Mouse (Mus musculus) forebrain, embryonic 16.5 days (tissue): ENCODE measurements around the gene Hist1h2ad. TPM values are rescaled to one million over a fixed set of nuclear protein-coding genes. Genes with fewer than 3 reads are reported as not detected.

Source experiments
- microRNA-seq: library from miRNA; unstranded; fragments of <30 nt; microRNA quantifications from one replicate; pipeline ENCODE4, GENCODE M21; 2017
- polyA plus RNA-seq: library from polyadenylated mRNA; unstranded; fragments of >200 nt; fragmentation: Nextera tagmentation; extraction: Ambion mirVana; gene quantifications from 2 replicates; pipeline ENCODE4 v1.2.1, GENCODE M21; 2015

Gene Hist1h2ad
- polyA plus RNA-seq, 1 experiment from 2014 or later = 1.2 TPM

Small RNA genes within 50 kb of the gene (microRNA-seq; reads per million reads assigned to microRNA genes)
- gene Gm44297 = not detected
- not detected for gene Gm44359
- gene Gm44394 = not detected

Other genes starting within 250 kb of the Hist1h2ad start
- gene Zfp322a, start 205.2 kb upstream of the Hist1h2ad start, polyA plus RNA-seq = 62.5 and 72.6 TPM in 2 replicates
- 12.7 and 13.0 TPM in 2 replicates for gene Abt1, start 150.5 kb upstream of the Hist1h2ad start, polyA plus RNA-seq
- gene Btn1a1, start 108.5 kb upstream of the Hist1h2ad start, polyA plus RNA-seq = 0.06 and 0.22 TPM in 2 replicates
- gene Btn2a2, start 85.5 kb upstream of the Hist1h2ad start, polyA plus RNA-seq = 0.18 TPM in 1 of 2 replicates, not detected in the other
- gene Hist1h4h, start 43.3 kb upstream of the Hist1h2ad start, polyA plus RNA-seq = 2.9 and 4.6 TPM in 2 replicates
- gene Hist1h2af, start 40.5 kb upstream of the Hist1h2ad start, polyA plus RNA-seq = not detected in 2 replicates
- 1.5 and 3.2 TPM in 2 replicates for gene Hist1h3g, start 39.0 kb upstream of the Hist1h2ad start, polyA plus RNA-seq
- gene Hist1h2bh, start 31.0 kb upstream of the Hist1h2ad start, polyA plus RNA-seq = 0.23 and 0.47 TPM in 2 replicates
- gene Hist1h3f, start 30.3 kb upstream of the Hist1h2ad start, polyA plus RNA-seq = 0.30 and 0.61 TPM in 2 replicates
- gene Hist1h4f, start 22.7 kb upstream of the Hist1h2ad start, polyA plus RNA-seq = not detected in 2 replicates
- gene Hist1h1d, start 21.1 kb upstream of the Hist1h2ad start, polyA plus RNA-seq = 0.15 and 0.22 TPM in 2 replicates
- 2.0 and 3.4 TPM in 2 replicates for gene Hist1h3e, start 12.0 kb upstream of the Hist1h2ad start, polyA plus RNA-seq
- 33.0 and 46.2 TPM in 2 replicates for gene Hist1h2ae, start 3.2 kb upstream of the Hist1h2ad start, polyA plus RNA-seq
- 2.1 and 6.2 TPM in 2 replicates for gene Hist1h2bg, start 3.0 kb upstream of the Hist1h2ad start, polyA plus RNA-seq
- 2.1 and 2.6 TPM in 2 replicates for gene Hist1h2bf, start 185 bp upstream of the Hist1h2ad start, polyA plus RNA-seq
- gene Hist1h3d, start 1.4 kb downstream of the Hist1h2ad start, polyA plus RNA-seq = 2.2 and 2.8 TPM in 2 replicates
- 51.0 and 59.0 TPM in 2 replicates for gene Hist1h4d, start 7.2 kb downstream of the Hist1h2ad start, polyA plus RNA-seq
- 2.0 and 2.6 TPM in 2 replicates for gene Hist1h2be, start 46.7 kb downstream of the Hist1h2ad start, polyA plus RNA-seq
- gene Hist1h1e, start 48.2 kb downstream of the Hist1h2ad start, polyA plus RNA-seq = 7.0 and 9.9 TPM in 2 replicates
- gene Hist1h2ac, start 109.6 kb downstream of the Hist1h2ad start, polyA plus RNA-seq = 0.80 and 0.83 TPM in 2 replicates
- 27.2 and 35.5 TPM in 2 replicates for gene Hist1h2bc, start 109.8 kb downstream of the Hist1h2ad start, polyA plus RNA-seq
- not detected in 2 replicates for gene Hist1h1t, start 121.4 kb downstream of the Hist1h2ad start, polyA plus RNA-seq
- 2.1 and 2.2 TPM in 2 replicates for gene Hist1h4c, start 124.1 kb downstream of the Hist1h2ad start, polyA plus RNA-seq
- gene Hfe, start 136.5 kb downstream of the Hist1h2ad start, polyA plus RNA-seq = 2.1 and 3.3 TPM in 2 replicates
- gene Hist1h1c, start 164.4 kb downstream of the Hist1h2ad start, polyA plus RNA-seq = 16.7 and 22.7 TPM in 2 replicates
- gene Hist1h3c, start 171.2 kb downstream of the Hist1h2ad start, polyA plus RNA-seq = 1.6 and 2.0 TPM in 2 replicates
- 0.86 and 0.95 TPM in 2 replicates for gene Hist1h2bb, start 172.4 kb downstream of the Hist1h2ad start, polyA plus RNA-seq
- gene Hist1h2ab, start 176.7 kb downstream of the Hist1h2ad start, polyA plus RNA-seq = 14.5 and 16.2 TPM in 2 replicates
- gene Hist1h3b, start 177.9 kb downstream of the Hist1h2ad start, polyA plus RNA-seq = 4.9 and 6.7 TPM in 2 replicates
- gene Hist1h4b, start 182.6 kb downstream of the Hist1h2ad start, polyA plus RNA-seq = 1.5 TPM in 1 of 2 replicates, not detected in the other
- gene Hist1h4a, start 186.8 kb downstream of the Hist1h2ad start, polyA plus RNA-seq = not detected in 2 replicates
- 1.5 and 1.9 TPM in 2 replicates for gene Hist1h3a, start 188.0 kb downstream of the Hist1h2ad start, polyA plus RNA-seq
- 0.70 and 1.0 TPM in 2 replicates for gene Hist1h1a, start 189.3 kb downstream of the Hist1h2ad start, polyA plus RNA-seq
- not detected in 2 replicates for gene Trim38, start 195.5 kb downstream of the Hist1h2ad start, polyA plus RNA-seq
- not detected in 2 replicates for gene Slc17a2, start 232.6 kb downstream of the Hist1h2ad start, polyA plus RNA-seq